ENCODE assay signal across 23 mouse cellular contexts in genomic region chr3:92598429-92598828, GRCm38 (mm10). TPM values are rescaled to one million over a fixed set of nuclear protein-coding genes. Genes with fewer than 3 reads are reported as not detected.
DNase-seq lines count a peak whose midpoint lies in the region; ATAC-seq and TF ChIP-seq lines count a peak whose summit lies in the region.
"Had no signal": no experiment of that assay in that cellular context is flagged by ENCODE, and none has a peak within 500 bp of the region (broad histone marks: within the 10 kb centered on the region; RNA-seq: fewer than 3 reads in every experiment).

No protein-coding gene starts in this region.

- WGBS in intestine, postnatal 0 days = 63% methylated on average over 2 of the region's 2 CpGs
- WGBS in intestine, embryonic 15.5 days = 93% methylated on average over 2 of the region's 2 CpGs

- no peak overlapping the region; the same call in 1 of the 2 replicates for H3K27ac ChIP-seq in intestine, postnatal 0 days (ENCODE audit: low read depth, low read length)
- H3K27ac ChIP-seq in intestine, embryonic 15.5 days = no peak overlapping the region

- H3K4me1 ChIP-seq in intestine, postnatal 0 days (replicated peaks; ENCODE audit: control insufficient read depth, insufficient read depth, low read length) = no peaks in the 10 kb centered on the region
- no peaks in the 10 kb centered on the region for H3K4me1 ChIP-seq in intestine, embryonic 15.5 days (replicated peaks)

- H3K36me3 ChIP-seq in intestine, postnatal 0 days (ENCODE audit: control insufficient read depth, insufficient read depth) = no peaks in the 10 kb centered on the region
- no peaks in the 10 kb centered on the region for H3K36me3 ChIP-seq in intestine, embryonic 15.5 days
- H3K36me3 ChIP-seq: G1E had no signal

- H3K27me3 ChIP-seq in intestine, postnatal 0 days (replicated peaks; ENCODE audit: control insufficient read depth, insufficient read depth, low read length) = no peaks in the 10 kb centered on the region
- no peaks in the 10 kb centered on the region for H3K27me3 ChIP-seq in intestine, embryonic 15.5 days (replicated peaks)
- H3K27me3 ChIP-seq: CH12.LX had no signal

- TF ChIP-seq CTCF in intestine, postnatal 0 days (IDR thresholded peaks at IDR 0.05; ENCODE audit: low read depth) = no peak

- no peak overlapping the region for H3K4me3 ChIP-seq in intestine, postnatal 0 days (ENCODE audit: low read depth, low read length)
- no peak overlapping the region for H3K4me3 ChIP-seq in intestine, embryonic 15.5 days (replicated peaks)

- ATAC-seq in intestine, postnatal 0 days = peak; percentile 66
- ATAC-seq in intestine, embryonic 15.5 days = no peak
- ATAC-seq: activated CD4-positive, CD25-positive, alpha-beta regulatory T cell, adult 4 months; CD4-positive, CD25-positive, alpha-beta regulatory T cell, adult 4 months; Patski had no signal

- no peak overlapping the region for H3K9ac ChIP-seq in intestine, postnatal 0 days (ENCODE audit: low read depth, low read length)
- H3K9ac ChIP-seq in intestine, embryonic 15.5 days = no peak overlapping the region

- peak; percentile 28 for DNase-seq in fat pad, adult 2 months (ENCODE audit: extremely low read depth, low read depth, low spot score)
- peak; percentile 58 for DNase-seq in gonadal fat pad, adult 2 months (ENCODE audit: low read depth)
- DNase-seq in thymus, postnatal 14 days = no peak
- DNase-seq in urinary bladder, postnatal 14 days (ENCODE audit: low spot score) = no peak
- DNase-seq: adrenal gland, adult 2 months; adrenal gland, adult 8-10 months; adrenal gland, postnatal 10 days; adrenal gland, postnatal 14 days; adrenal gland, postnatal 25 days; adrenal gland, postnatal 36 days; B cell, adult 2 months; cerebellum, adult 11 months; cerebellum, adult 11-12 months; cerebellum, adult 18-20 months had no signal

- 0 out of 2 replicates have a peak, but pooled peaks cover 4% of the 10 kb centered on the region for H3K9me3 ChIP-seq in intestine, postnatal 0 days (ENCODE audit: control insufficient read depth)
- no peaks in the 10 kb centered on the region for H3K9me3 ChIP-seq in intestine, embryonic 15.5 days
- H3K9me3 ChIP-seq: G1E had no signal

- H3K4me2 ChIP-seq in intestine, postnatal 0 days (replicated peaks; ENCODE audit: low read depth) = peak overlapping the region; percentile 10; the same call in 1 of the 2 replicates
- H3K4me2 ChIP-seq in intestine, embryonic 15.5 days (replicated peaks) = no peak overlapping the region

RNA-seq across cellular contexts. Expression of gene 2210017I01Rik, which starts 8.9 kb away (rescaled TPM):
- polyA plus RNA-seq in intestine, postnatal 0 days (2015; fragmentation: Nextera tagmentation; extraction: Ambion mirVana) = 0.18 and 0.34 TPM in 2 replicates
- not detected in 2 replicates for polyA plus RNA-seq in intestine, embryonic 15.5 days (2015; fragmentation: Nextera tagmentation; extraction: Ambion mirVana)
- not detected in 2 replicates for polyA plus RNA-seq in gonadal fat pad, adult 2 months (2012; rRNA removed)
- polyA plus RNA-seq: activated CD4-positive, CD25-positive, alpha-beta regulatory T cell, adult 4 months; adrenal gland, adult 2 months; brain, embryonic 14.5 days; C2C12; CD4-positive, CD25-positive, alpha-beta regulatory T cell, adult 4 months; G1E; Patski had no signal

RNA-seq across cellular contexts. Expression of gene Smcp, which starts 9.6 kb away (rescaled TPM):
- polyA plus RNA-seq in intestine, postnatal 0 days (2015; fragmentation: Nextera tagmentation; extraction: Ambion mirVana) = 96.4 and 137 TPM in 2 replicates
- polyA plus RNA-seq in intestine, embryonic 15.5 days (2015; fragmentation: Nextera tagmentation; extraction: Ambion mirVana) = 3.4 and 5.3 TPM in 2 replicates
- polyA plus RNA-seq in gonadal fat pad, adult 2 months (2012; rRNA removed) = 27.9 and 30.2 TPM in 2 replicates
- polyA plus RNA-seq: activated CD4-positive, CD25-positive, alpha-beta regulatory T cell, adult 4 months; adrenal gland, adult 2 months; brain, embryonic 14.5 days; C2C12; CD4-positive, CD25-positive, alpha-beta regulatory T cell, adult 4 months; G1E; Patski had no signal

RNA-seq across cellular contexts. Expression of gene Lce6a, which starts 23.0 kb away (rescaled TPM):
- 1.8 and 2.1 TPM in 2 replicates for polyA plus RNA-seq in intestine, postnatal 0 days (2015; fragmentation: Nextera tagmentation; extraction: Ambion mirVana)
- not detected in 2 replicates for polyA plus RNA-seq in intestine, embryonic 15.5 days (2015; fragmentation: Nextera tagmentation; extraction: Ambion mirVana)
- 0.45 TPM in 1 of 2 replicates, not detected in the other for polyA plus RNA-seq in gonadal fat pad, adult 2 months (2012; rRNA removed)
- polyA plus RNA-seq: activated CD4-positive, CD25-positive, alpha-beta regulatory T cell, adult 4 months; adrenal gland, adult 2 months; brain, embryonic 14.5 days; C2C12; CD4-positive, CD25-positive, alpha-beta regulatory T cell, adult 4 months; G1E; Patski had no signal

RNA-seq across cellular contexts. Expression of gene Ivl, which starts 24.9 kb away (rescaled TPM):
- 0.47 and 0.80 TPM in 2 replicates for polyA plus RNA-seq in intestine, postnatal 0 days (2015; fragmentation: Nextera tagmentation; extraction: Ambion mirVana)
- 0.09 TPM in 1 of 2 replicates, not detected in the other for polyA plus RNA-seq in intestine, embryonic 15.5 days (2015; fragmentation: Nextera tagmentation; extraction: Ambion mirVana)
- not detected in 2 replicates for polyA plus RNA-seq in gonadal fat pad, adult 2 months (2012; rRNA removed)
- polyA plus RNA-seq: activated CD4-positive, CD25-positive, alpha-beta regulatory T cell, adult 4 months; adrenal gland, adult 2 months; brain, embryonic 14.5 days; CD4-positive, CD25-positive, alpha-beta regulatory T cell, adult 4 months; G1E; Patski had no signal

RNA-seq across cellular contexts. Expression of gene Lce1a1, which starts 49.7 kb away (rescaled TPM):
- polyA plus RNA-seq in intestine, postnatal 0 days (2015; fragmentation: Nextera tagmentation; extraction: Ambion mirVana) = 0.46 and 0.73 TPM in 2 replicates
- not detected in 2 replicates for polyA plus RNA-seq in intestine, embryonic 15.5 days (2015; fragmentation: Nextera tagmentation; extraction: Ambion mirVana)
- not detected in 2 replicates for polyA plus RNA-seq in gonadal fat pad, adult 2 months (2012; rRNA removed)
- polyA plus RNA-seq: activated CD4-positive, CD25-positive, alpha-beta regulatory T cell, adult 4 months; adrenal gland, adult 2 months; brain, embryonic 14.5 days; C2C12; CD4-positive, CD25-positive, alpha-beta regulatory T cell, adult 4 months; G1E; Patski had no signal

Comparison
In these comparisons a context has a peak if more than half of its experiments do, and no peak if none do; other contexts are left out.
1. DNase-seq: peak in fat pad, adult 2 months (single experiment) and gonadal fat pad, adult 2 months (single experiment); none in thymus, postnatal 14 days (single experiment) and urinary bladder, postnatal 14 days (single experiment).